Mouse (Mus musculus) forebrain, embryonic 11.5 days (tissue): ENCODE data around the gene Nckap5l. TPM values are rescaled to one million over a fixed set of nuclear protein-coding genes. Genes with fewer than 3 reads are reported as not detected.

Experiments
- ATAC-seq: fragments of 200-750 bp; cut with Nextera tagmentation; replicated peaks from 2 replicates; pipeline ENCODE4 v1.8.0; 2017; ENCODE audit warnings: moderate TSS enrichment; ENCODE audit not compliant: low FRiP score
- DNase-seq: peaks from one replicate; pipeline ENCODE4 v3.0.0-alpha.2; 2017; ENCODE audit warnings: low spot score
- H3K27ac ChIP-seq: fragments of 300-500 bp; sonication (generic); 2 replicates; pipeline ENCODE4 v1.5.1; 2014; ENCODE audit warnings: low read depth, low read length
- H3K27me3 ChIP-seq: fragments of 300-500 bp; sonication (generic); 2 replicates; pipeline ENCODE4 v1.6.1; 2014; ENCODE audit warnings: mild to moderate bottlenecking, low read length, mixed read lengths; ENCODE audit not compliant: control insufficient read depth, insufficient read depth
- H3K36me3 ChIP-seq: fragments of 300-500 bp; sonication (generic); 2 replicates; pipeline ENCODE4 v1.6.1; 2014; ENCODE audit warnings: mild to moderate bottlenecking, low read length, moderate library complexity, mixed read lengths; ENCODE audit not compliant: control insufficient read depth, insufficient read depth
- H3K4me1 ChIP-seq: fragments of 300-500 bp; sonication (generic); replicated peaks from 2 replicates; pipeline ENCODE4 v1.6.1; 2014; ENCODE audit warnings: low read length, mixed read lengths; ENCODE audit not compliant: control insufficient read depth, insufficient read depth
- H3K4me2 ChIP-seq: fragments of 300-500 bp; sonication (generic); 2 replicates; pipeline ENCODE4 v1.6.1; 2014; ENCODE audit warnings: low read depth, mild to moderate bottlenecking, low read length, moderate library complexity, mixed read lengths; ENCODE audit not compliant: severe bottlenecking
- H3K4me3 ChIP-seq: fragments of 300-500 bp; sonication (generic); 2 replicates; pipeline ENCODE4 v1.5.1; 2014; ENCODE audit warnings: low read depth, low read length
- H3K9ac ChIP-seq: fragments of 300-500 bp; sonication (generic); 2 replicates; pipeline ENCODE4 v1.6.1; 2014; ENCODE audit warnings: low read length
- H3K9me3 ChIP-seq: fragments of 300-500 bp; sonication (generic); 2 replicates; pipeline ENCODE4 v1.6.1; 2016; ENCODE audit warnings: low read length, mixed read lengths; ENCODE audit not compliant: control insufficient read depth
- WGBS: fragments of 180-500 bp; shearing (Covaris S2); extraction: QIAGEN DNeasy Blood & Tissue Kit; methylation state at CpG from one replicate; pipeline ENCODE4 v1.1.7; 2014; 5-methylcytosine and 5-hydroxymethylcytosine counted together
- polyA plus RNA-seq: library from polyadenylated mRNA; unstranded; fragments of >200 nt; fragmentation: Nextera tagmentation; extraction: Ambion mirVana; gene quantifications from 2 replicates; pipeline ENCODE4 v1.2.1, GENCODE M21; 2014

Nckap5l gene
- polyA plus RNA-seq, 1 experiment from 2014 or later, result 12.2 TPM

- Histone ChIP-seq H3K9me3 (no peaks in the 10 kb centered on the region), H3K9ac (no peak overlapping the region; the same call in 1 of the 2 replicates), H3K27ac (0 out of 2 replicates have a peak overlapping the region, but pooled peaks have one; percentile 3), H3K36me3 (no peaks in the 10 kb centered on the region), H3K4me1 (peaks cover 4% of the 10 kb centered on the region; the same call in 1 of the 2 replicates), H3K4me3 (no peak overlapping the region), H3K27me3 (no peaks in the 10 kb centered on the region), H3K4me2 (no peak overlapping the region)
- ATAC-seq (no peak), DNase-seq (no peak)
- 70% methylated on average over 8 of the region's 8 CpGs for WGBS
These were observed 16.6 kb downstream of the Nckap5l start for GRCm38 (mm10) chr15:99440816-99441457.

GRCm38 (mm10) chr15:99440112-99440815, 17.3 kb downstream of the Nckap5l start:
- Histone ChIP-seq H3K4me3 (no peak overlapping the region), H3K27me3 (no peaks in the 10 kb centered on the region), H3K4me2 (no peak overlapping the region), H3K36me3 (no peaks in the 10 kb centered on the region), H3K27ac (no peak overlapping the region), H3K9me3 (no peaks in the 10 kb centered on the region), H3K9ac (no peak overlapping the region; the same call in 1 of the 2 replicates), H3K4me1 (peaks cover 7% of the 10 kb centered on the region; the same call in 1 of the 2 replicates)
- no peak for ATAC-seq
- 50% methylated on average over 2 of the region's 2 CpGs for WGBS
- DNase-seq, result no peak

DNA sequence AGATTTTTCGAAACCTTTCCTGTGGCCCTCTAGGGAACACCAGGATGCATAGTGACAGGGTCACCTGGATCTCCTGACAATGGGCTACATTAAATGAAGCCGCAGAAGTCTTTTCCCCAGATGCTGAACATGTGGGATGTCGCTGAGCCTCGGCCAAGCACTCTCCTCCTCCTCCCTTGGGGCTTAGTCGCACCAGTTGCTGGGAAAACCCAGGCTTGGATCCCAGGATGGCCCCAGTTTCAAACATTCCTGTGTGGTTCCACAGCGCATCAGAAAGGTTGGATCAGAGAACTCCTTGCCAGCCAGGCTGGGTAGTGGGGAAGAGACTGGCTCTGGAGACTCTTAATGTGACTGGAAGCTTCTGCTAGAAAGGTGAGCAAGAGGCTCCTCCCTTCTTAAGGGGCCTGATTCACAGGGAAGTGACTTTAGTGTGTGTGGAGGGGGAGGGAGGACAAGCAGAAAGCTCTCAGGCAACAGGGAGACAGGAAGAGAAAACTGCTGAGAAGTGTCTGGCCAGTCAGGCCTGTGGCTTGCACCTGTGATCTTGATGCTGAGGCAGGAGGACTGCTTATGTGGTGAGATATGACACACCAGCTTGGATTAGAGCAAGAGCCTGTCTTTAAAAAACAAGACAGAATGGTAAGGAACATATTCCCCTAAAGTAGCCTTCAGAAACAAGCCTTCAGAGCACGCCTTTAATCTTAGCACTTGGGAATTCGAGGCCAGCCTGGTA, 18.4 kb downstream of the Nckap5l start:
- no peak overlapping the region for H3K9ac ChIP-seq
- H3K36me3 ChIP-seq, result no peaks in the 10 kb centered on the region
- no peak overlapping the region for H3K27ac ChIP-seq
- H3K9me3 ChIP-seq, result no peaks in the 10 kb centered on the region
- DNase-seq (no peak), ATAC-seq (no peak)
- no peak overlapping the region for H3K4me3 ChIP-seq
- H3K4me2 ChIP-seq, result no peak overlapping the region
- 81% methylated on average over 8 of the region's 8 CpGs for WGBS
- H3K27me3 ChIP-seq, result no peaks in the 10 kb centered on the region
- peaks cover 7% of the 10 kb centered on the region; the same call in 1 of the 2 replicates for H3K4me1 ChIP-seq

GRCm38 (mm10) chr15:99433913-99434312, 23.6 kb downstream of the Nckap5l start:
- no peak for ATAC-seq

GRCm38 (mm10) chr15:99433081-99433718, 24.3 kb downstream of the Nckap5l start:
- no peaks in the 10 kb centered on the region for H3K27me3 ChIP-seq
- H3K9me3 ChIP-seq, result no peaks in the 10 kb centered on the region
- H3K36me3 ChIP-seq, result no peaks in the 10 kb centered on the region; the same call in 1 of the 2 replicates
- 93% methylated on average over 16 of the region's 16 CpGs for WGBS
- ATAC-seq (no peak), DNase-seq (no peak)
- H3K4me3 ChIP-seq, result no peak overlapping the region
- H3K4me2 ChIP-seq, result no peak overlapping the region
- no peak overlapping the region for H3K9ac ChIP-seq
- peaks cover 2% of the 10 kb centered on the region; the same call in 1 of the 2 replicates for H3K4me1 ChIP-seq
- H3K27ac ChIP-seq, result no peak overlapping the region

More at GRCm38 (mm10) chr15:99433913-99434312, 23.6 kb downstream of the Nckap5l start:
- peaks cover 2% of the 10 kb centered on the region; the same call in 1 of the 2 replicates for H3K4me1 ChIP-seq
- DNase-seq, result no peak
- H3K27ac ChIP-seq, result no peak overlapping the region
- H3K9me3 ChIP-seq, result no peaks in the 10 kb centered on the region
- H3K4me3 ChIP-seq, result no peak overlapping the region
- H3K9ac ChIP-seq, result no peak overlapping the region
- WGBS, result 93% methylated on average over 12 of the region's 12 CpGs
- no peaks in the 10 kb centered on the region for H3K27me3 ChIP-seq
- no peaks in the 10 kb centered on the region; the same call in 1 of the 2 replicates for H3K36me3 ChIP-seq
- no peak overlapping the region for H3K4me2 ChIP-seq

DNA sequence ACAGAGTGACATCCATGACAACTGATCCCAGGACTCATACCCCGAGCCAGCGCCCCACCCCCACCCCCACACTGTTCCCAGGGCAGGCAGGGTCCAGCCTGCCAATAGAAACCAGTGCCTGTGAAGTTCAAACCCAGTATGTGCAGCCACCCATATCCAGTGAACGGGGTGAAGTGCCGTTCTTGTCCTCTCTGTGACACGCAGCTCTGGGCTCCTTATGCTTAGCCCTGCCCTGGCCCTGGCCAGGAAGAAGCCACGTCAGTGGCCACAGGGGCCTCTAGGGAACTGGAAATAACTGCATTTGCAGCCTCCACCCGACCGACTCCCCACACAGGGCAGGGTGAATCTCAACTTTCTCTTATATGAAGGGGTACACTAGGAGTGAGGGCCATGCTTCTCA, 25.6 kb downstream of the Nckap5l start:
- no peak for ATAC-seq
- H3K9me3 ChIP-seq, result no peaks in the 10 kb centered on the region
- no peak overlapping the region for H3K4me3 ChIP-seq
- DNase-seq, result no peak
- H3K36me3 ChIP-seq, result peaks cover 3% of the 10 kb centered on the region; the same call in 1 of the 2 replicates
- H3K4me2 ChIP-seq, result no peak overlapping the region
- no peaks in the 10 kb centered on the region for H3K27me3 ChIP-seq
- WGBS, result 90% methylated on average over 8 of the region's 8 CpGs
- H3K27ac ChIP-seq, result no peak overlapping the region
- H3K9ac ChIP-seq, result no peak overlapping the region; the same call in 1 of the 2 replicates
- H3K4me1 ChIP-seq, result peaks cover 2% of the 10 kb centered on the region; the same call in 1 of the 2 replicates

GRCm38 (mm10) chr15:99431504-99431903, 26.0 kb downstream of the Nckap5l start:
- no peak for ATAC-seq
- Histone ChIP-seq H3K4me2 (no peak overlapping the region), H3K27ac (no peak overlapping the region), H3K36me3 (peaks cover 3% of the 10 kb centered on the region; the same call in 1 of the 2 replicates), H3K4me1 (peaks cover 2% of the 10 kb centered on the region; the same call in 1 of the 2 replicates), H3K4me3 (no peak overlapping the region), H3K9me3 (no peaks in the 10 kb centered on the region), H3K27me3 (no peaks in the 10 kb centered on the region), H3K9ac (no peak overlapping the region)
- DNase-seq, result no peak
- WGBS, result 89% methylated on average over 7 of the region's 7 CpGs

DNA sequence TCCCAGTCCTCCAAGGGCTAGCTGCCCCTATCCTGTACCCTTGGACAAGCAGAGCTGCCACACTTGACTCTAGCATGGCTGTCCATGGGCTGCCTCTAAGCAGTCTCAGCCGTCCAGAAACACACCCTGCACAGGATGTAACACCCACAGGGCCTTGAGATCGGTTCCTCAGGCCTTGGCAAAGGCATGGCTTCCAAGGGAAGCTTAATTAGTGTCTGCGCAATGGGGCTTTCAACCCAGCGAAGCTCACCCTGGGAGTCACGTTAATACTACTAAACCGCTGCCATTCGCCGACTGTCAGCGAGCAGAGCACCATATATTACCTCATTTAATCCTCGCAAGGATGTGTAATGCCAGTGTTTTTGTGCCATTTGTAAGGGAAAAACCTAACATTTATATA, 26.5 kb downstream of the Nckap5l start:
- ATAC-seq (no peak), DNase-seq (no peak)
- Histone ChIP-seq H3K27me3 (no peaks in the 10 kb centered on the region), H3K4me1 (peaks cover 2% of the 10 kb centered on the region; the same call in 1 of the 2 replicates), H3K9ac (no peak overlapping the region), H3K27ac (no peak overlapping the region), H3K4me2 (no peak overlapping the region), H3K36me3 (peaks cover 3% of the 10 kb centered on the region; the same call in 1 of the 2 replicates), H3K9me3 (no peaks in the 10 kb centered on the region), H3K4me3 (no peak overlapping the region)
- WGBS, result 89% methylated on average over 10 of the region's 10 CpGs
